Mouse (Mus musculus) CD4-positive, CD25-positive, alpha-beta regulatory T cell (primary cell): ENCODE results near the gene Dlx5. TPM values are rescaled to one million over a fixed set of nuclear protein-coding genes. Genes with fewer than 3 reads are reported as not detected.

Experiments used
- polyA plus RNA-seq: library from polyadenylated mRNA; unstranded; fragments of 100-300 nt; shearing (Covaris generic); gene quantifications from one replicate; pipeline ENCODE4 v1.2.1, GENCODE M21; 2017

The Dlx5 gene
- not detected for polyA plus RNA-seq

DNA sequence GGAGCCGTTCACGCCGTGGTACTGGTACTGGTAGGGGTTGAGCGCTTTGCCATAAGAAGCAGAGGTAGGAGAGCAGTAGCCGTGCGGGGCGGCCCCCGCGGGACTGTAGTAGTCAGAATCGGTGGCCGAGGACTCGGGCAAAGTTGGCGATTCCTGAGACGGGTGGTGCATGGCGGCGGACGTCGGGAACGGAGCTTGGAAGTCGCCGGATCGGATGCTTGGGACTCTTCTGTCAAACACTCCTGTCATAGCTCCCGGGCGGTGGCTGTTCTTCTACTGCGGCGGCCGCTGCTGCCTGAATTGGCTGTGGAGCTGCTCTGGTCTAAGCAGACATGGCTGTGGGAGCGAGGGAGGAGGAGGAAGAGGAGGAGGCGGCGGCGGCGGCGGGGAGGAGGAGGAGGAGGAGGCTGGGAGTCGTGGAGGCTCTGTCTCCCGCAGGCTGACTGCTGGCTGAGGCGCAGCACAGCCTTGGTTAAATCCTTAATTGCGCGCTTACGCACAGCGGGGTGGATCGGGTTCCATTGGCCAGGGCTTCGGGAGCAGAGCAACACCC, at the start of gene Dlx5:
Gene Dlx5 (minus strand): TSS at position 448 of the 553 bp plus-strand sequence.

DNA sequence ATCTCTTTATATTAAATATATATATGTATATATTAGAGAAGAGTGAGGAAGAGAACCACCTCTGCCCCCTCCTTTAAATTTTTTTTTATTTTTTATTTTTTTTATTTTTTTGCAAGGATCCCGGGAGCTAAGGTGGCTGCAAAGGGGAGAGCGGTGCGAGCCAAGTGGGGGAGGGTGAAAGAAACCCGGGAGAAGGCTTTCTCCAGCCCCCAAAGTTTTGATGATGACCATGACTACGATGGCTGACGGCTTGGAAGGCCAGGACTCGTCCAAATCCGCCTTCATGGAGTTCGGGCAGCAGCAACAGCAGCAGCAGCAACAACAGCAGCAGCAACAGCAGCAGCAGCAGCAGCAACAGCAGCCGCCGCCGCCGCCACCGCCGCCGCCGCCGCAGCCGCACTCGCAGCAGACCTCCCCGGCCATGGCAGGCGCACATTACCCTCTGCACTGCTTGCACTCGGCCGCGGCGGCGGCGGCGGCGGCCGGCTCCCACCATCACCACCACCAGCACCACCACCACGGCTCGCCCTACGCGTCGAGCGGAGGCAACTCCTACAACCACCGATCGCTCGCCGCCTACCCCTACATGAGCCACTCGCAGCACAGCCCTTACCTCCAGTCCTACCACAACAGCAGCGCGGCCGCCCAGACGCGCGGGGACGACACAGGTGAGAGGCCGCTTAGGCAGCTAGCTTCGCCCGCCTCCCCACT, 18.6 kb downstream of the Dlx5 start, which contains the start of gene Dlx6:
Gene Dlx6 (plus strand): TSS at position 175 of the 711 bp plus-strand sequence.

Other genes starting within 250 kb of the Dlx5 start
- gene Dlx6, start 18.8 kb downstream of the Dlx5 start, polyA plus RNA-seq, result 0.17 TPM
- 2.7 TPM for gene Sdhaf3, start 73.9 kb upstream of the Dlx5 start, polyA plus RNA-seq